Mouse (Mus musculus) heart, embryonic 11.5 days (tissue): Measurements from ENCODE around the gene Mras. TPM values are rescaled to one million over a fixed set of nuclear protein-coding genes. Genes with fewer than 3 reads are reported as not detected.

ENCODE experiments used
- ATAC-seq: fragments of 200-750 bp; cut with Nextera tagmentation; replicated peaks from 2 replicates; pipeline ENCODE4 v1.8.0; 2017; ENCODE audit warnings: moderate library complexity; ENCODE audit not compliant: insufficient number of reproducible peaks, low FRiP score, low TSS enrichment
- H3K27ac ChIP-seq: fragments of 300-500 bp; sonication (generic); 2 replicates; pipeline ENCODE4 v1.5.1; 2014; ENCODE audit warnings: mild to moderate bottlenecking, low read depth, low read length
- H3K27me3 ChIP-seq: fragments of 300-500 bp; sonication (generic); 2 replicates; pipeline ENCODE4 v1.6.1; 2014; ENCODE audit warnings: mild to moderate bottlenecking, low read length, mixed read lengths; ENCODE audit not compliant: control insufficient read depth, insufficient read depth
- H3K36me3 ChIP-seq: fragments of 300-500 bp; sonication (generic); 2 replicates; pipeline ENCODE4 v1.6.1; 2014; ENCODE audit warnings: mild to moderate bottlenecking, low read length, moderate library complexity, mixed read lengths; ENCODE audit not compliant: control insufficient read depth, insufficient read depth
- H3K4me1 ChIP-seq: fragments of 300-500 bp; sonication (generic); 2 replicates; pipeline ENCODE4 v1.6.1; 2014; ENCODE audit warnings: low read length; ENCODE audit not compliant: control insufficient read depth, insufficient read depth
- H3K4me2 ChIP-seq: fragments of 300-500 bp; sonication (generic); 2 replicates; pipeline ENCODE4 v1.6.1; 2014; ENCODE audit warnings: mild to moderate bottlenecking, moderate library complexity
- H3K4me3 ChIP-seq: fragments of 300-500 bp; sonication (generic); 2 replicates; pipeline ENCODE4 v1.5.1; 2014; ENCODE audit warnings: low read depth, low read length
- H3K9ac ChIP-seq: fragments of 300-500 bp; sonication (generic); 2 replicates; pipeline ENCODE4 v1.6.1; 2014; ENCODE audit warnings: mild to moderate bottlenecking, low read depth, low read length, moderate library complexity
- H3K9me3 ChIP-seq: fragments of 300-500 bp; sonication (generic); replicated peaks from 2 replicates; pipeline ENCODE4 v1.6.1; 2016; ENCODE audit warnings: low read length; ENCODE audit not compliant: control insufficient read depth
- WGBS: fragments of 180-500 bp; shearing (Covaris S2); extraction: QIAGEN DNeasy Blood & Tissue Kit; methylation state at CpG from one replicate; pipeline ENCODE4 v1.1.7; 2014; ENCODE audit not compliant: insufficient replicate concordance; 5-methylcytosine and 5-hydroxymethylcytosine counted together
- polyA plus RNA-seq: library from polyadenylated mRNA; unstranded; fragments of >200 nt; fragmentation: Nextera tagmentation; extraction: Ambion mirVana; gene quantifications from 2 replicates; pipeline ENCODE4 v1.2.1, GENCODE M21; 2014

Gene Mras
- polyA plus RNA-seq, 1 experiment from 2014 or later = 6.4 TPM

DNA sequence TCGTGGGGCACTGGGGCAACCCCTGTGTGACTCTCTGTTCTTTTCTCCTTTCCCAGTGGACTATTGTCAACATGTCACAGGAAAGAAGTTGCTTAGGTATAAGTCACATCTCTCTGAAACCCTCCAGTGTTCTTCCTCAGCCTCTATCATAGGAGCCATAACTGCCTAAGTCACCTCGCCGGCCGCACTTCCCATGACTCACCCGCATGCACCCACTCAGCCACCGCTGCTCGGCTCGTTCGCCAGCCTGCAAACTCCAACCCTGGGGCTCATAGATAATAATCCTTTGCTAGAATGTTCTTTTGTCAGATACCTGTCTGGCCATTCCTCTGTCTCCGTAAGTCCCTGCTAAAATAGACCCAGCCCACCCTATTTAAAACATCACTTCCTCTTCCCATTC lies 45.6 kb downstream of the Mras start:
- Histone ChIP-seq H3K4me1 (no peaks in the 10 kb centered on the region; the same call in 1 of the 2 replicates), H3K36me3 (0 out of 2 replicates have a peak, but pooled peaks cover 4% of the 10 kb centered on the region), H3K9ac (no peak overlapping the region), H3K4me2 (no peak overlapping the region), H3K9me3 (no peaks in the 10 kb centered on the region), H3K4me3 (no peak overlapping the region), H3K27ac (no peak overlapping the region), H3K27me3 (no peaks in the 10 kb centered on the region)
- 89% methylated on average over 10 of the region's 10 CpGs for WGBS
- no peak for ATAC-seq

GRCm38 (mm10) chr9:99390716-99391115 lies 46.5 kb downstream of the Mras start:
- 67% methylated on average over 2 of the region's 2 CpGs for WGBS
- Histone ChIP-seq H3K36me3 (0 out of 2 replicates have a peak, but pooled peaks cover 4% of the 10 kb centered on the region), H3K27ac (no peak overlapping the region)

DNA sequence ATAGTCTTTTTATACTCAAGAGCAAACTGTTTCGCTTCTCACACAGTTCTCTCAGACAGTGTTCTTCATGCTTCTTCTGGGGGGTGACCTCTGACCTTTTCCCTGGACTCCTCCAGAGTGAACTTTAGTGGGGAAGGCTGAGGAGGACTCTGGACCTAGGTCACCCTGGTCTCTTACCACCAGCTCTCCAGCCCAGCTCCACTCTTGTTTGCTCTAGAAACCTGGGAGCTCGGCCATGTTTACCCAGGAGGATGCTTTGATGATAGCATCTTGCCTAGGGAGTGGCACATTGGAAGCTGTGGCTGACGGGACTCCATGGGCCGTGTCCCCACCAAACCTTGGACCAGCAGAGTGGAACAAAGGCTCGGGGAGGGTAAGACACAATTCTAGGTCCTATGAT lies 47.0 kb downstream of the Mras start:
- no peak overlapping the region for H3K4me3 ChIP-seq
- H3K9me3 ChIP-seq = no peaks in the 10 kb centered on the region
- 68% methylated on average over 5 of the region's 5 CpGs for whole genome bisulfite sequencing
- 0 out of 2 replicates have a peak, but pooled peaks cover 4% of the 10 kb centered on the region for H3K36me3 ChIP-seq
- H3K27me3 ChIP-seq = no peaks in the 10 kb centered on the region
- no peak for ATAC-seq
- no peak overlapping the region for H3K4me2 ChIP-seq
- H3K27ac ChIP-seq = no peak overlapping the region
- H3K4me1 ChIP-seq = no peaks in the 10 kb centered on the region
- H3K9ac ChIP-seq = no peak overlapping the region

More at GRCm38 (mm10) chr9:99390716-99391115, 46.5 kb downstream of the Mras start:
- H3K9me3 ChIP-seq = no peaks in the 10 kb centered on the region
- no peak overlapping the region for H3K4me3 ChIP-seq
- no peak overlapping the region for H3K9ac ChIP-seq
- no peaks in the 10 kb centered on the region; the same call in 1 of the 2 replicates for H3K4me1 ChIP-seq
- no peak for ATAC-seq
- H3K4me2 ChIP-seq = no peak overlapping the region
- no peaks in the 10 kb centered on the region for H3K27me3 ChIP-seq

DNA sequence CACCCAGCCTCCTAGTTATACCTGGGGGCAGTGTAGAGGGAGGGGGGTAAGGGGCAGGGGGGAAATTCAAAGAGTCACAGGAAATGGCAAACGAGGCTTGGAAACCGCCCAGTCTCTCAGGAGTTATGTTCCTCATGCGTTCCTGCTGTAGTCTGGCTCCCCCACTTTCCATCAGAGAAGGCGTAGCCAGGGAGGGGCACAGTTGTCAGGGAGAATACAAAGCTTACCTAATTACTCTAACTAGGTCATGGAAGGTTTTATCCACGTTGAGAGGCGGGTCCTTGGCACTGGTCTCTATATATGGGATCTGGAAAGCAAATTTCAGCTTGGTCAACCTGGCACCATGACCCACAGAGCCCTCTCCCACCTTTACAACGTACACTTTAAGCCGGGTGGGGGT lies 47.7 kb downstream of the Mras start:
- H3K9me3 ChIP-seq = no peaks in the 10 kb centered on the region
- ATAC-seq = no peak
- no peak overlapping the region for H3K4me3 ChIP-seq
- H3K36me3 ChIP-seq = 0 out of 2 replicates have a peak, but pooled peaks cover 4% of the 10 kb centered on the region
- 81% methylated on average over 8 of the region's 8 CpGs for WGBS
- no peak overlapping the region for H3K4me2 ChIP-seq
- H3K27ac ChIP-seq = no peak overlapping the region
- no peaks in the 10 kb centered on the region for H3K27me3 ChIP-seq
- H3K9ac ChIP-seq = no peak overlapping the region
- no peaks in the 10 kb centered on the region for H3K4me1 ChIP-seq

- Histone ChIP-seq H3K9me3 (no peaks in the 10 kb centered on the region), H3K4me1 (no peaks in the 10 kb centered on the region), H3K9ac (no peak overlapping the region), H3K4me2 (no peak overlapping the region), H3K4me3 (no peak overlapping the region), H3K27me3 (no peaks in the 10 kb centered on the region), H3K27ac (no peak overlapping the region), H3K36me3 (0 out of 2 replicates have a peak, but pooled peaks cover 4% of the 10 kb centered on the region)
- no peak for ATAC-seq
- 75% methylated on average over 9 of the region's 9 CpGs for WGBS
Observed at GRCm38 (mm10) chr9:99388856-99389255, 48.3 kb downstream of the Mras start.

- Histone ChIP-seq H3K36me3 (0 out of 2 replicates have a peak, but pooled peaks cover 4% of the 10 kb centered on the region), H3K27me3 (no peaks in the 10 kb centered on the region), H3K4me3 (no peak overlapping the region), H3K4me2 (no peak overlapping the region), H3K27ac (no peak overlapping the region), H3K9me3 (no peaks in the 10 kb centered on the region), H3K9ac (no peak overlapping the region), H3K4me1 (no peaks in the 10 kb centered on the region)
- 70% methylated on average over 5 of the region's 5 CpGs for WGBS
- ATAC-seq = no peak
Observed at GRCm38 (mm10) chr9:99388078-99388477, 49.1 kb downstream of the Mras start.

DNA sequence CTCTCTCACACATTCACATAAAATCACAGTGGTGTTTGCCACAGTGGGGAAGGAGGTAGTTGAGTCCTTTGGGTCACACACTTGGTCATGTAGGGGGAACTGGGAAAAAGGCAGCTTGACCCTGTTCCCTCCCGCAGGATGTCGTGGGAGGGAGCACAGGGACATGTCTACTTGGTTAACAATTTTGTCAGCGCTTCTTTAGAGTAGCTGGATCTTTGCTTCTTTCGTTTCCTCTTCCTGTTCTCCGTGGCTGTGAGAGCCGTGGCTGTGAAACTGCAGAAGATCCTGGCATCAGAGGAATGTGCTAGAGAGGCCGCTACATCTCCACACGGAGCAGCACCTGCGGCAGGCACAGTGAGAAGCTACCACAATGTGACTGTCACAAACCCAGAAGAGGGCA lies 54.6 kb downstream of the Mras start:
- 59% methylated on average over 9 of the region's 9 CpGs for WGBS
- no peak for ATAC-seq
- no peak overlapping the region for H3K9ac ChIP-seq

GRCm38 (mm10) chr9:99379194-99379593 lies 58.0 kb downstream of the Mras start:
- H3K27me3 ChIP-seq = 0 out of 2 replicates have a peak, but pooled peaks cover 5% of the 10 kb centered on the region
- ATAC-seq = no peak
- H3K4me3 ChIP-seq = no peak overlapping the region
- no peak overlapping the region for H3K4me2 ChIP-seq
- no peak overlapping the region for H3K9ac ChIP-seq
- WGBS = 58% methylated on average over 5 of the region's 5 CpGs
- no peaks in the 10 kb centered on the region for H3K36me3 ChIP-seq
- H3K9me3 ChIP-seq = no peaks in the 10 kb centered on the region
- H3K4me1 ChIP-seq = no peaks in the 10 kb centered on the region
- H3K27ac ChIP-seq = no peak overlapping the region

More for the DNA sequence above, 54.6 kb downstream of the Mras start:
- Histone ChIP-seq H3K4me2 (no peak overlapping the region), H3K36me3 (no peaks in the 10 kb centered on the region), H3K9me3 (no peaks in the 10 kb centered on the region), H3K4me3 (no peak overlapping the region), H3K4me1 (no peaks in the 10 kb centered on the region), H3K27ac (no peak overlapping the region), H3K27me3 (0 out of 2 replicates have a peak, but pooled peaks cover 5% of the 10 kb centered on the region)
